Mouse (Mus musculus): ENCODE results near the gene Gm10563.

Gm10563 gene

GRCm38 (mm10) chr4:155653086-155653450 is 7.9 kb upstream of the Gm10563 start, which contains the start of gene Mmp23:
Gene Mmp23 (minus strand): TSS chr4:155653384.
- DNase-seq (ENCODE audit: low read depth, low spot score): no peak

- DNase-seq (ENCODE audit: low read depth, low spot score): no peak
These were observed 7.3 kb upstream of the Gm10563 start for GRCm38 (mm10) chr4:155652283-155653085.

- no peak for DNase-seq (ENCODE audit: low read depth, low spot score)
These were observed 6.5 kb upstream of the Gm10563 start for GRCm38 (mm10) chr4:155651553-155652269.

- DNase-seq (ENCODE audit: low read depth, low spot score): no peak
These were observed 4.1 kb upstream of the Gm10563 start for GRCm38 (mm10) chr4:155649355-155649754.

GRCm38 (mm10) chr4:155645721-155646120 is 513 bp upstream of the Gm10563 start:
- no peak for DNase-seq (ENCODE audit: low read depth, low spot score)

GRCm38 (mm10) chr4:155643531-155643930 is 1.7 kb downstream of the Gm10563 start:
- DNase-seq (ENCODE audit: low read depth, low spot score): no peak

- no peak for DNase-seq (ENCODE audit: low read depth, low spot score)
These were observed 9.3 kb downstream of the Gm10563 start for GRCm38 (mm10) chr4:155635766-155636499.

- DNase-seq (ENCODE audit: low read depth, low spot score): no peak
These were observed 14.9 kb downstream of the Gm10563 start for GRCm38 (mm10) chr4:155630267-155630666.

GRCm38 (mm10) chr4:155624338-155625291 is 20.6 kb downstream of the Gm10563 start, which contains the start of gene Cdk11b:
Gene Cdk11b (plus strand): TSS chr4:155624854.
- peak; percentile 98 for DNase-seq (ENCODE audit: low read depth, low spot score)

- no peak for DNase-seq (ENCODE audit: low read depth, low spot score)
These were observed 26.9 kb downstream of the Gm10563 start for GRCm38 (mm10) chr4:155618321-155618720.

GRCm38 (mm10) chr4:155613264-155613663 is 31.9 kb downstream of the Gm10563 start:
- DNase-seq (ENCODE audit: low read depth, low spot score): no peak

GRCm38 (mm10) chr4:155611860-155612259 is 33.3 kb downstream of the Gm10563 start:
- DNase-seq (ENCODE audit: low read depth, low spot score): no peak

GRCm38 (mm10) chr4:155606825-155607224 is 38.4 kb downstream of the Gm10563 start:
- DNase-seq (ENCODE audit: low read depth, low spot score): no peak

- no peak for DNase-seq (ENCODE audit: low read depth, low spot score)
These were observed 40.1 kb downstream of the Gm10563 start for GRCm38 (mm10) chr4:155605132-155605531.

- DNase-seq (ENCODE audit: low read depth, low spot score): no peak
These were observed 41.4 kb downstream of the Gm10563 start for GRCm38 (mm10) chr4:155603801-155604200.

- DNase-seq (ENCODE audit: low read depth, low spot score): no peak
These were observed 42.5 kb downstream of the Gm10563 start for GRCm38 (mm10) chr4:155602753-155603152.

- no peak for DNase-seq (ENCODE audit: low read depth, low spot score)
These were observed 43.2 kb downstream of the Gm10563 start for GRCm38 (mm10) chr4:155601997-155602456.

GRCm38 (mm10) chr4:155601091-155601996 is 43.9 kb downstream of the Gm10563 start, which contains the start of gene Slc35e2:
Gene Slc35e2 (plus strand): TSS chr4:155601416.
- peak; percentile 81 for DNase-seq (ENCODE audit: low read depth, low spot score)

Data from WW6 (cell line).